Mouse (Mus musculus): ENCODE data around the gene Nek3. TPM values are rescaled to one million over a fixed set of nuclear protein-coding genes. Genes with fewer than 3 reads are reported as not detected.
A peak's percentile ranks its signal among the peaks of the same experiment; 100 is the strongest.

Gene Nek3
- polyA plus RNA-seq, 1 experiment from 2014 or later, result 7.2 TPM

DNA sequence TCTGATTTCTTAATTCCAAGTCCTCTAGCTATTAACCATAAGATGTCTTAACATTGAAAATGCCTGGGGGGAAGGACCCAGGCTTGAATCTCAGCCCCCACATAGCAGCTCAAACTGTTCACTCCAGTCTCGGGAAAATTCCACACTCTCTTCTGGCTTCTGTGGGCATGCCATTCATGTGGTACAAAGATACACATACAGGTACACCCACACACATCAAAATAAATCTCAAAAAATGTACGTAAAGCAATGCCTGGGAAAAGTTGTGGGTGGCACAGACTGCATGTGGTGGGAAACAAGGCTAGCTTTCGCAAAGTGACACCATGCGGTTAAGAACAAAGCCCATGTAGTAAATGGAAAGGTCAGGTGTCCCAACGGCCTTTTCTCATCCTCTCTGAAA, 2.9 kb upstream of the Nek3 start:
- H3K4me1 ChIP-seq, result peaks cover 10% of the 10 kb centered on the region; the same call in 1 of the 2 replicates
- ATAC-seq, result no peak
- WGBS, result 88% methylated on average over 5 of the region's 5 CpGs
- no peaks in the 10 kb centered on the region for H3K27me3 ChIP-seq
- H3K9ac ChIP-seq, result no peak overlapping the region
- H3K27ac ChIP-seq, result no peak overlapping the region
- no peak overlapping the region for H3K4me2 ChIP-seq
- H3K9me3 ChIP-seq (replicated peaks), result no peaks in the 10 kb centered on the region
- no peak overlapping the region for H3K4me3 ChIP-seq
- peaks cover 39% of the 10 kb centered on the region for H3K36me3 ChIP-seq (ENCODE audit: poor library complexity, severe bottlenecking)

DNA sequence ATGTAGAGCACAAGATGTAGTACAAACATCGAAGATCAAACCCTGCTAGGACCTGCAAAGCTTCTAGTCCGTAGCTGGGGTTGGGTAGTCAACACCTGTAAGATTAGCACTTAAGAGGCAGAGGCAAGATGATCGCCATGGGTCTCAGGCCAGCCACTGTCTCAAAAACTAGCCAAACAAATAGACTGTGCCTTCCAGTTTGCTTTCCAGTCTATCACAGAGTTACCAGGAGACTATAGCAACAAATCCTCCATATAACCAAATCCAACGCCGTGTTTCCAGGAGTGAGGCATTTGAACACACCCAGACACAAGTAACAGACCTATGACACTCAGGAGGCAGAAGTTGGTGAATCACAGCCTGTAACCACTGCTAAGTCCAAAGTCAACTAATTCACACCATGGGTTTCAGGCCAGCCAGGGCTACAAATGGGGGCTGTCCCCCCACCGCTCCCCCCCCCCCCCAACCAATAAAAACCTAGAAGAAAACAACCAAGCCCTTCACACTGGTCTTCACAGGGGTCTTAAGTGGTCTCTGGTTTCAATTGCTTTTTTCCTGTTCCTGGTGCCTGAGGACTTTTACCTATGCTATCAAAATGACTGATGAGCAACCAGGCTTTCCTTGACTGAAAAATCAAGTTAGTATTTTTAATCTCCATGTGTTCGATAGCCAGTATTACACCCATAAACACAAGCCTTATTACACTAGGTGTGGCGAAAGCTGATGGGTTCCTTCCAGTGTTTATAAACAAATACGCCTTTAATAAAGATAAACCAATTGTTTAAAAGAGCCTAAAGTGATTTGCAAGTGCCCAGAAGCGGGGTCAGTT, 770 bp downstream of the Nek3 start:
- Histone ChIP-seq H3K36me3 (ENCODE audit: poor library complexity, severe bottlenecking) (peaks cover 24% of the 10 kb centered on the region), H3K4me1 (peaks cover 10% of the 10 kb centered on the region; the same call in 1 of the 2 replicates), H3K9ac (peak overlapping the region; percentile 64), H3K9me3 (replicated peaks) (no peaks in the 10 kb centered on the region), H3K27me3 (no peaks in the 10 kb centered on the region), H3K27ac (peak overlapping the region; percentile 83), H3K4me2 (peak overlapping the region; percentile 58), H3K4me3 (peak overlapping the region; percentile 55)
- ATAC-seq, result peak; percentile 57
- 56% methylated on average over 10 of the region's 10 CpGs for WGBS

DNA sequence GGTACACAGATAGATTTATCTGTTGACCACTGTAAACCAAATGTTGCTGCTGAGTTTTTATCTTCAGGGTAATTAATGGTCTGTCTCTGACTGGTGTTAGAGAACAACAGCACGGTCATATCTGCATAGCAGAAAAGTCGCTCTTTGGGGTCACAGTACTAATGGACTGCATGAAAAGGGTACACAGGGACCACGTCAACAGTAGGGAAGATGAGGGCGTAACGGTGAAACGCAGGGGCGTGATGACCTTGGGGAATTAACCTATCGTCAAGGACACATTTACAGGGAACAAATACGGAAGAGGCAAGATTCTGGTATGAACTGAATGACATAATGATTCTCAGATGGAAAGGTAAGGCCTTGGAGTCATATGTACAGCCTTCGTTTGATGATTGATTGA, 1.8 kb downstream of the Nek3 start:
- Histone ChIP-seq H3K9ac (no peak overlapping the region), H3K27ac (no peak overlapping the region), H3K9me3 (replicated peaks) (no peaks in the 10 kb centered on the region), H3K27me3 (no peaks in the 10 kb centered on the region), H3K4me1 (peaks cover 10% of the 10 kb centered on the region; the same call in 1 of the 2 replicates), H3K4me3 (no peak overlapping the region), H3K4me2 (no peak overlapping the region), H3K36me3 (ENCODE audit: poor library complexity, severe bottlenecking) (peaks cover 23% of the 10 kb centered on the region)
- ATAC-seq, result no peak
- 95% methylated on average over 10 of the region's 10 CpGs for WGBS

DNA sequence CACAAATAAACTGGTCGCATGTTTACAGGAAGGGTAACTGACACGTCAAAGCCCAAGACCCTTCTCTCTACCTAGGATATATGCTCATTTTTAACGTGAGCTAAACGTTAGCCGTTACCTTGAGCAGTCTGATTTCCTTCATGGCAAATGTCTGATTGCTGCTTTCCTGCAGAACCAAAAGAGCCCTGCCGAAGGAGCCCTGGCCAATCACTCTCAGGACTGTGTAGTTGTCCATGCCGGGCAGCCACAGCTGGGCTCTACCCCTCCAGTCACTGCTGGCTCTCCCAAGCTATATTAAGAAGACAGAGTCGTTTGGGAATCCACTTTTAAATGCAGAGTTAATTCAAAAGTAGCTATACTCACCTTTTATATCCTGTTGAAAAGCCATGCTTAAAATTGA, 4.0 kb downstream of the Nek3 start:
- Histone ChIP-seq H3K4me1 (peaks cover 10% of the 10 kb centered on the region; the same call in 1 of the 2 replicates), H3K36me3 (ENCODE audit: poor library complexity, severe bottlenecking) (peaks cover 10% of the 10 kb centered on the region), H3K27me3 (no peaks in the 10 kb centered on the region), H3K4me3 (no peak overlapping the region), H3K9me3 (replicated peaks) (no peaks in the 10 kb centered on the region), H3K4me2 (no peak overlapping the region), H3K9ac (no peak overlapping the region), H3K27ac (no peak overlapping the region)
- no peak for ATAC-seq
- WGBS, result 91% methylated on average over 8 of the region's 8 CpGs

DNA sequence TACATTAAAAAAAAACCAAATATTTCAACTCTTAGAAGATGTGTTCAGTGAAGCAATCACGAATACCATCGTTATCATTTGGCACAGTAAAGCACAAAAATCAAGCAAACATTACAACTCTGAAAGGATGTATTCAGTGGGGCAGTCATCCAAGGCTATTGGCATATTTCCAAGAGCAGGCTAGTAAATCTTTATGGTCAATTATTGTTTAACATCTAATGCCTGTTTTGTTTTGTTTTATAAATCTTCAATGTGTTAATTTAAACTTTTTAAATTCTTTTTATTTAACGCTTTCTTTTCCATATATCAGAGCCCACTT, 15.9 kb downstream of the Nek3 start:
- ATAC-seq, result no peak
- Histone ChIP-seq H3K27me3 (no peaks in the 10 kb centered on the region), H3K4me1 (no peaks in the 10 kb centered on the region), H3K9me3 (replicated peaks) (no peaks in the 10 kb centered on the region), H3K36me3 (ENCODE audit: poor library complexity, severe bottlenecking) (peaks cover 21% of the 10 kb centered on the region), H3K27ac (no peak overlapping the region), H3K9ac (no peak overlapping the region), H3K4me3 (no peak overlapping the region), H3K4me2 (no peak overlapping the region)
- WGBS, result 65% methylated on average over 3 of the region's 3 CpGs

DNA sequence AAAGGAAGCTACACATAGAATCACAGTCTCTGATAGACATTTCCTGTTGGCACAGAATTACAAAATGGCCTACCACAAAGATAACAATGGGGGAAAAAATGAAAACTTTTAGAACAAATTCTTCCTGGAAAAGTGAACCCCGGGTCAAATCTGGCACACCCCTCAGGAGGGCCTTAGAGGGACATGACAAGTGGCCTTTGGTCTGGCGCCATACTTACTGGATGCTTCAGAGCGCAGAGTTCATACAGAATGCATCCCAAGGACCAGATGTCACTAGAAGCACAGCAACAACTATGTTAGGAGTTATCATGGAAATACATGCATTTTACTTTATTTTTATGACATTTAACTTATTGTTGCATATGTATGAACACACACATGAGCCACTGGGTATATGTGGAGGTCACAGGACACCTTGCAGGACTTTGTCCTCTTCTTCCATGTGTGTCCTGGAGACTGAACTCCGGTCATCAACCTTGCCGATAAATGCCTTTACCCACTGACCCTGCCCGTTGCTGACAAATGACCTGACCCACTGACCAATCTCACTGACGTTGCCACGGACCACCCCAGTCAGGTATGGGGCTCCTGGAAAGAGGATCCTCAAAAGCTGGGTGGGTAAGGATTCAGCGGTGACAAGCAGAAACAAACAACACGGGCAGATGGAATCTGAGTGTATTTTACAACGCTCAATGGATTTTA, 16.4 kb downstream of the Nek3 start:
- Histone ChIP-seq H3K4me1 (no peaks in the 10 kb centered on the region), H3K4me2 (no peak overlapping the region), H3K27me3 (no peaks in the 10 kb centered on the region), H3K27ac (no peak overlapping the region), H3K9ac (no peak overlapping the region), H3K4me3 (no peak overlapping the region), H3K36me3 (ENCODE audit: poor library complexity, severe bottlenecking) (peaks cover 18% of the 10 kb centered on the region), H3K9me3 (replicated peaks) (no peaks in the 10 kb centered on the region)
- 91% methylated on average over 11 of the region's 11 CpGs for WGBS
- ATAC-seq, result no peak

DNA sequence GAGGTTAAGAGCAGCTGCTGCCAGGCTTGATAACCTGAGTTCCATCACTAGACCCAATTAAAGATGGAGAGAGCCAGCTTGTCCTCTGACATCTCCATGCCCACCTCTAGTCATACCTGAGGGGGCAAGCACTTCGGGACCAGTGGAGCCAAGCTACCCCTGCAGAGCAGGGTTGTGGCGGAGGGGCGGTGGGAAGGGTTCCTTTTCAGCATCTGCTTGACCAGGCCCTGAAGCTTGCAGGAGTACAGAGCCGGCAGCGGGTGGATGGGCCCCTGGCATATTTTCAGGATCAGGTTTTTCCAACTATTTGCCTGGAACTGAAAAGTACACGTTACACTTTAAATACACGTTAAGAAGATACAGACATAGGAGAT, 17.9 kb downstream of the Nek3 start:
- Histone ChIP-seq H3K27me3 (no peaks in the 10 kb centered on the region), H3K27ac (no peak overlapping the region), H3K36me3 (ENCODE audit: poor library complexity, severe bottlenecking) (peaks cover 18% of the 10 kb centered on the region), H3K9me3 (replicated peaks) (no peaks in the 10 kb centered on the region), H3K4me2 (no peak overlapping the region), H3K4me1 (no peaks in the 10 kb centered on the region), H3K4me3 (no peak overlapping the region), H3K9ac (no peak overlapping the region)
- ATAC-seq, result no peak
- 92% methylated on average over 7 of the region's 7 CpGs for WGBS

DNA sequence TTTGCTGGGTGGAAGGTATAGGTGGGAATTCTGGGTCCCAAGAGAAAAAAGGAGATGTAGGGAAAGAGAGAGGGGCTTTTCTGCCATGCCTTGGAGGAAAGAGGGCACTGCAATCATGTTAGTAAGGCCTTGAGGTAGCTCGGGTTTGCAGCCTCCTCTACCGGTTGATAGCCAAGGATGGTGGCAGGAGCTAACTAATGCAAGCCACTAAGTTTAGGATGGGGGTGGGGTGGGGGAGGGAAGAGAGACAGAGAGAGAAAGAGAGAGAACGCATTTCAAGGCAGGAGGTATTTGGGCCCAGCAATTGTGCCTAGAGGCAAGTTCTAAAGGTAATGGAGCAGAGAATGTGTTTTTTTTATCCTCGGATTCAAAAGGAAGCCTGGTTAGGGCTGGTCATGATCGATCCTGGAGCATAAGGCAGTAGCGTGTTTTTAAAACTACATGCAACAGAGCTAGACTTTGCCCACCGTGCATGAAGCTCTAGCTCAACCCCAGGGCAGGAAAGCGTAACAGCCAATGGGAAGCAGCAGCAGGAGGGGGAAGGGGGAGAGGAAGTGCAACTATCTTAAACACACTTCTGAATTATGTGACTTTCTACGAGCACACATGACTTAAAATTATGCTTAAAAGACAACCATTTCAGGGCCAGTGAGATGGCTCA, 18.4 kb downstream of the Nek3 start:
- H3K27ac ChIP-seq, result no peak overlapping the region
- no peak overlapping the region for H3K4me3 ChIP-seq
- H3K4me1 ChIP-seq, result no peaks in the 10 kb centered on the region
- ATAC-seq, result no peak
- no peaks in the 10 kb centered on the region for H3K27me3 ChIP-seq
- no peak overlapping the region for H3K9ac ChIP-seq
- H3K36me3 ChIP-seq (ENCODE audit: poor library complexity, severe bottlenecking), result peaks cover 19% of the 10 kb centered on the region
- WGBS, result 82% methylated on average over 9 of the region's 9 CpGs
- no peak overlapping the region for H3K4me2 ChIP-seq
- H3K9me3 ChIP-seq (replicated peaks), result no peaks in the 10 kb centered on the region

DNA sequence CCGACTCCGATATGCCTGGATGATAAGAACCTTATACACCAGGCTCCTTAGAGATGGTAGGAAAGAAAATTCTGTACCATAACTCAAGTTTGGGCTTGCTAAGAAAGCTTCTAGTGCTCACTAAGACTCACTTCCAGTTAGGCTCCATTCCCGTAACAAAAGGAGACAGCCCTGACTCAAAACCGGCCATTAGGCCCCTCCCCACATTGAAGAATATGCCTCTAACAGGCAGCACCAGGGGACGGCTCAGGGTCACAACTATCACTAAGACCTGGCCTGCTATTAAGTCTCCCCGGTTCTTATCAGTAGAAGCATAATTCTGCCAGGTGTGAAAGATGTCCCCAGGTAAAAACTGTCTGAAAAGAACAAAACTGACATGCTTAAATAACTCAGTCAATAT, 20.4 kb downstream of the Nek3 start:
- H3K27ac ChIP-seq, result no peak overlapping the region
- no peaks in the 10 kb centered on the region for H3K4me1 ChIP-seq
- ATAC-seq, result no peak
- no peak overlapping the region for H3K4me2 ChIP-seq
- no peaks in the 10 kb centered on the region for H3K27me3 ChIP-seq
- WGBS, result 85% methylated on average over 6 of the region's 6 CpGs
- H3K36me3 ChIP-seq (ENCODE audit: poor library complexity, severe bottlenecking), result peaks cover 31% of the 10 kb centered on the region
- no peak overlapping the region for H3K4me3 ChIP-seq
- H3K9ac ChIP-seq, result no peak overlapping the region
- H3K9me3 ChIP-seq (replicated peaks), result no peaks in the 10 kb centered on the region

DNA sequence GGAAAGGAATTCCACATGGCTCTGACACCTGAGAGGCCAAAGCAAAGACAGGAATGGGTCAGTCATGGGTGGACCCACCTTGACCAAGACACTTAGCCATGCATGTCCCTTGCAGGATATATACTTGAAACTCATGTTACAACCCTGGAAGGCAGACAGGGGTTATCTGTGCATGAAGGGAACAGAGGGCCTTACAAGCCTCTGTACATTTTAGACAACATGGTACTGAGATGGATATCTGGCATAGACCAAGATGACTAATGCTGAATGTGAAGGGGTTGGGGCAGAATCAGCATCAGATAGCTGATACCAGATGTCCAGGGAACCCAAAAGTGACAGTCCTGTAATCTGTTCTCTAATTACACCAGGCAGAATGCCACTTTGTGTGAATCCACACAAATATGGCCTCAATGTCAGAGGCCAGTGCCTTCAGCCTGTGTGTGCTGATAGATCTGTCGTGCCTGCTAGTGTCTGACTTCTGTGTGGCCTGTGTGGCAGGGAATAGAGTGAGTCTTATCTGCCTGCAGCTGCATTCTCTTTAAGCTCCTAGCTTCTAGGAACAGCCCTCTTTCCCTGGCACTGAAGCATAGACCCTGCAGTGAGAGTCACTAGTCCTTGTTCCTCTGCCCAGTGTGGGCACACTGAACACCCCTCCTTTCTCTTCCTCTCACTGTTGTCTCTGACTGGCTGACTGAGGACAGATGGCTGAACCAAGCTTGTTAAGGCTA, 22.3 kb downstream of the Nek3 start:
- ATAC-seq, result no peak
- Histone ChIP-seq H3K4me3 (no peak overlapping the region), H3K36me3 (ENCODE audit: poor library complexity, severe bottlenecking) (peaks cover 31% of the 10 kb centered on the region), H3K27ac (no peak overlapping the region), H3K27me3 (no peaks in the 10 kb centered on the region), H3K9ac (no peak overlapping the region), H3K4me1 (no peaks in the 10 kb centered on the region), H3K9me3 (replicated peaks) (no peaks in the 10 kb centered on the region), H3K4me2 (no peak overlapping the region)
- WGBS, result 93% methylated on average over 1 of the region's 1 CpGs

DNA sequence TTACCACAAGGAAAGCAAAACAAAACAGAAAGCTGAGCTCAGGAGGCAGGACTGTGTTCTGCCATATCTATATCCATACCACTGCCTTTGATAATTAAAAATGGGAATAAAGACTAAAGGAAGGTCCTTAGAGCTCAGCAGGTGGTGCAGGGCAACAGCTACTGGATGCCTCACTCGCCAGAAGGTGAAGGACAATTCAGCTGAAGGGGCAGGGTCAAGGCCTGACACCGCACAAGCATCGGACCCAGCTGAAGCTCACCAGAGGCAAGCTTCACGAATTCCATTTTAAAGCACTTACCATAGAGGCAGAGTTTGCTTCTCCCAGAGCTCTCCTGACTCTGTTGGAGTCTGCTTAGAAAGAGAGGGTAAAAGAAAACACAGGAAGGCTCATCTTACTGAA, 23.6 kb downstream of the Nek3 start:
- H3K4me3 ChIP-seq, result no peak overlapping the region
- 82% methylated on average over 4 of the region's 4 CpGs for WGBS
- no peaks in the 10 kb centered on the region for H3K4me1 ChIP-seq
- no peak overlapping the region for H3K9ac ChIP-seq
- ATAC-seq, result no peak
- H3K27ac ChIP-seq, result no peak overlapping the region
- peaks cover 22% of the 10 kb centered on the region for H3K36me3 ChIP-seq (ENCODE audit: poor library complexity, severe bottlenecking)
- H3K9me3 ChIP-seq (replicated peaks), result no peaks in the 10 kb centered on the region
- H3K27me3 ChIP-seq, result no peaks in the 10 kb centered on the region
- no peak overlapping the region for H3K4me2 ChIP-seq

All from forebrain, embryonic 13.5 days (tissue).